Comparison of ENCODE assay signal across 8 mouse cellular contexts in genomic region chr4:24019178-24020104, GRCm38 (mm10).
DNase-seq lines count a peak whose midpoint lies in the region; ATAC-seq lines count a peak whose summit lies in the region.

No protein-coding gene starts in this region.

- DNase-seq in gastrocnemius, postnatal 14 days = peak; percentile 6
- DNase-seq in gastrocnemius, postnatal 25 days = no peak
- DNase-seq in Muller cell, postnatal 12 days (ENCODE audit: inconsistent ontology term) = peak; percentile 18
- DNase-seq in cerebellum, postnatal 25 days = peak; percentile 15 to 55
- DNase-seq in hindlimb bud, embryonic 11.5 days (ENCODE audit: extremely low spot score, low read depth, low spot score) = peak; percentile 10
- DNase-seq in lung, postnatal 4 days = peak; percentile 6 to 21
- DNase-seq in natural killer cell, adult 2 months (ENCODE audit: low spot score in 2 of 2) = no peak

- ATAC-seq in CD4-positive, CD25-positive, alpha-beta regulatory T cell, adult 4 months = no peak

- intact Hi-C loops in gastrocnemius, postnatal 14 days (cut with DNase I; ENCODE audit: low total_unique reads) = no loop called here

Comparison
In these comparisons a context has a peak if more than half of its experiments do, and no peak if none do; other contexts are left out.
1. DNase-seq: peak in gastrocnemius, postnatal 14 days (single experiment), Muller cell, postnatal 12 days (single experiment), cerebellum, postnatal 25 days (2 of 2), hindlimb bud, embryonic 11.5 days (single experiment) and lung, postnatal 4 days (2 of 2); none in gastrocnemius, postnatal 25 days (single experiment) and natural killer cell, adult 2 months (0 of 2).